Mouse (Mus musculus) G1E (cell line): ENCODE measurements around the gene Lmod3. TPM values are rescaled to one million over a fixed set of nuclear protein-coding genes. Genes with fewer than 3 reads are reported as not detected.

ENCODE experiments used
- ATAC-seq: 2 replicates; pipeline ENCODE4 v1.8.0; 2016; ENCODE audit warnings: mild to moderate bottlenecking; ENCODE audit not compliant: insufficient number of reproducible peaks, poor library complexity, low FRiP score, severe bottlenecking; ENCODE audit errors: extremely low read depth
- DNase-seq: peaks from one replicate; pipeline ENCODE4 v3.0.0; 2012; ENCODE audit warnings: low spot score
- H3K27me3 ChIP-seq: 2 replicates; pipeline ENCODE4 v1.6.1; 2012; ENCODE audit warnings: mild to moderate bottlenecking, low read length, inconsistent platforms; ENCODE audit not compliant: insufficient read depth
- H3K36me3 ChIP-seq: replicated peaks from 2 replicates; pipeline ENCODE3; 2012; ENCODE audit warnings: mild to moderate bottlenecking, inconsistent platforms
- H3K4me1 ChIP-seq: 2 replicates; pipeline ENCODE4 v1.6.1; 2012; ENCODE audit warnings: low read depth, low read length, inconsistent platforms, mixed read lengths; ENCODE audit not compliant: insufficient read depth
- H3K4me3 ChIP-seq: 2 replicates; pipeline ENCODE4 v1.5.1; 2012; ENCODE audit warnings: low read depth, mild to moderate bottlenecking, inconsistent platforms, low read length, moderate library complexity, mixed read lengths
- H3K9me3 ChIP-seq: replicated peaks from 2 replicates; pipeline ENCODE4 v1.6.1; 2012; ENCODE audit warnings: inconsistent platforms
- CTCF ChIP-seq: IDR thresholded peaks from 2 replicates; pipeline ENCODE4 v1.5.1; 2012; ENCODE audit warnings: low read depth, low read length, inconsistent platforms, mixed read lengths
- GATA1 ChIP-seq: IDR thresholded peaks from 2 replicates; pipeline ENCODE4 v1.6.1; 2012; ENCODE audit warnings: borderline replicate concordance, low read length, inconsistent platforms, mixed read lengths
- GATA2 ChIP-seq: IDR thresholded peaks from 2 replicates; pipeline ENCODE4 v1.6.1; 2012; ENCODE audit warnings: low read depth, low read length, inconsistent platforms, borderline replicate concordance
- POLR2AphosphoS5 ChIP-seq: IDR thresholded peaks from 2 replicates; pipeline ENCODE4 v1.6.1; 2012; ENCODE audit warnings: low read depth, low read length, inconsistent platforms; ENCODE audit not compliant: insufficient replicate concordance
- TAL1 ChIP-seq: conservative IDR thresholded peaks from 2 replicates; pipeline ENCODE4 v1.6.1; 2012; ENCODE audit warnings: low read depth, low read length, inconsistent platforms, mixed read lengths
- polyA plus RNA-seq: library from polyadenylated mRNA; stranded (reverse); fragments of >175 nt; gene quantifications from 2 replicates; pipeline ENCODE4 v1.2.3, GENCODE M21; 2012
- total RNA-seq, 2 experiments: library from RNA; stranded (forward) in 1 of 2; stranded (reverse) in 1 of 2; fragments of 200-1000 nt in 1 of 2; fragments of >200 nt in 1 of 2; fragmentation: Nextera tagmentation in 1 of 2; gene quantifications; 2 replicates each; pipeline ENCODE4 v1.2.3; 2014 to 2017

The Lmod3 gene
- total and polyA plus RNA-seq, 3 experiments, result 0.22 TPM; not detected in 2

DNA sequence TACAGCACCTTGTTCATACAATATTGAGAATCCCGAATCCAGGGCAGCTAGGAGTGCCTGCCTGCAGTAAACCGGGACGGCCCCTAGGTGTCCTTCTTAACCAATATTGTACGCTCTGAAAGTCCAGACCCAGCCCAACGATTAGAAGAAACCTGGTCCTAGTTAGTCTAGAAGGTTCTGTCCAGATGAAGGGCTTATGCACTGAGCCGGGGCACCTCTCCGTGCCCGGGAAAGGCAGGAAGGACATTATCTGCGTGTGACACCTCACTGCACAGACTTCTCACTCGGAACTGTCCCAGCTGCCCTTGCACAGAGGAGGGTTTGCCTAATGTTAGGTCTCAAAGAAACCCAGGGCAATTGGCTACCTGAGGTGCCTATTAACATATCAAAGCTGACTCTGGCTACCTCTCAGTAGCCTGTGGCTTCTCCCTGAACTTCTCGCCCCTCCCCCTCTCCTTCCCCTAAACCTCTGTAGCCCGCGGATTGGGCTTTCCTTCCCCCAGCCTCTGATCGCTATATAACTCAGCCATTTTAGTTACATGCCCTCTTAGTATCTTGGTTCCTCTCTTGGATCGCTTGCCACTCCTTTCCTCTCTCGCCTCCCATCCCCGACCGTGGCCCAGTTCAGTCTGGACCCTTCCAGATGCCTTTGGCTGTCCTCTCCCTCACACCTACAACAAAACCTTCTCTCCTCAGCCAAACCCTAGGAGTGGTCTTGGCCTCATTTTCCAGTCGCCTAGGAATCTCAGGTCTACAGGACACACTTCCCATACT is 25.6 kb upstream of the Lmod3 start:
- TF ChIP-seq GATA1, result no peak
- no peak for TF ChIP-seq POLR2AphosphoS5
- TF ChIP-seq GATA2, result no peak
- no peak for TF ChIP-seq TAL1
- H3K4me1 ChIP-seq, result no peaks in the 10 kb centered on the region
- DNase-seq (no peak), ATAC-seq (no peak)
- H3K36me3 ChIP-seq, result no peaks in the 10 kb centered on the region
- H3K4me3 ChIP-seq, result no peak overlapping the region
- no peaks in the 10 kb centered on the region for H3K27me3 ChIP-seq
- H3K9me3 ChIP-seq, result no peaks in the 10 kb centered on the region

- no peak for DNase-seq
- H3K4me3 ChIP-seq, result no peak overlapping the region
- no peaks in the 10 kb centered on the region for H3K36me3 ChIP-seq
- ATAC-seq, result no peak
- H3K9me3 ChIP-seq, result no peaks in the 10 kb centered on the region
- no peaks in the 10 kb centered on the region for H3K4me1 ChIP-seq
- no peak for TF ChIP-seq POLR2AphosphoS5
- no peak for TF ChIP-seq GATA2
- TF ChIP-seq CTCF, result no peak
- no peak for TF ChIP-seq GATA1
- no peak for TF ChIP-seq TAL1
- no peaks in the 10 kb centered on the region for H3K27me3 ChIP-seq
These were observed 24.4 kb upstream of the Lmod3 start for GRCm38 (mm10) chr6:97276890-97277497.

- no peaks in the 10 kb centered on the region for H3K4me1 ChIP-seq
- DNase-seq (no peak), ATAC-seq (no peak)
- no peaks in the 10 kb centered on the region for H3K27me3 ChIP-seq
- H3K9me3 ChIP-seq, result no peaks in the 10 kb centered on the region
- H3K36me3 ChIP-seq, result no peaks in the 10 kb centered on the region
- H3K4me3 ChIP-seq, result no peak overlapping the region
- TF ChIP-seq CTCF (no peak), GATA1 (no peak), TAL1 (no peak), GATA2 (no peak), POLR2AphosphoS5 (no peak)
These were observed 23.8 kb upstream of the Lmod3 start for GRCm38 (mm10) chr6:97276366-97276765.

- H3K27me3 ChIP-seq, result no peaks in the 10 kb centered on the region
- no peaks in the 10 kb centered on the region for H3K9me3 ChIP-seq
- no peak overlapping the region for H3K4me3 ChIP-seq
- ATAC-seq, result no peak
- H3K4me1 ChIP-seq, result no peaks in the 10 kb centered on the region
- DNase-seq, result no peak
- TF ChIP-seq POLR2AphosphoS5, result no peak
- no peak for TF ChIP-seq TAL1
- no peak for TF ChIP-seq CTCF
- TF ChIP-seq GATA2, result no peak
- TF ChIP-seq GATA1, result no peak
- H3K36me3 ChIP-seq, result no peaks in the 10 kb centered on the region
These were observed 23.2 kb upstream of the Lmod3 start for GRCm38 (mm10) chr6:97275760-97276159.

DNA sequence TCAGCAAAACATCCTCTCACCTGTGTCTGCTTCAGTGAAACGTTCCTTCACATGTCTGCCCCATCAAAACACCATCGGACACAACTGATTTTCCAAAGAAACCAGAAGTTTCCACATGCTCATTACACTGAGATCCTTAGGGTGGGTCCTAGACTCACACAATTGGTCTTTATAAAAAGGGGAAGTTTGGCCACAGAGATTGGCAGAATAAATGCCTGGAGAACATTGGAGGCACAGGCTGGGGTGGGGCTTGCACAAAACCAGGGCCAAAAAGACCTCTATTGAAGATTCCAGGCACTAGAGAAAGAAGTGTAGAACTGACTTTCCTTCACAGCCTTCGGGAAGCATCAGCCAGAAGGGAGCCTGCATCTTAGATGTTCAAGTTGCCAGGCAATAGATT is 21.2 kb upstream of the Lmod3 start:
- no peak overlapping the region for H3K4me3 ChIP-seq
- ATAC-seq (no peak), DNase-seq (no peak)
- no peak for TF ChIP-seq POLR2AphosphoS5
- TF ChIP-seq GATA2, result no peak
- no peak for TF ChIP-seq TAL1
- no peak for TF ChIP-seq CTCF
- no peak for TF ChIP-seq GATA1
- no peaks in the 10 kb centered on the region for H3K9me3 ChIP-seq
- H3K4me1 ChIP-seq, result no peaks in the 10 kb centered on the region
- no peaks in the 10 kb centered on the region for H3K36me3 ChIP-seq
- H3K27me3 ChIP-seq, result no peaks in the 10 kb centered on the region

GRCm38 (mm10) chr6:97273058-97273710 is 20.6 kb upstream of the Lmod3 start:
- Histone ChIP-seq H3K9me3 (no peaks in the 10 kb centered on the region), H3K4me3 (no peak overlapping the region), H3K27me3 (no peaks in the 10 kb centered on the region), H3K36me3 (no peaks in the 10 kb centered on the region), H3K4me1 (no peaks in the 10 kb centered on the region)
- no peak for TF ChIP-seq CTCF
- TF ChIP-seq GATA2, result no peak
- no peak for TF ChIP-seq GATA1
- no peak for TF ChIP-seq TAL1
- no peak for TF ChIP-seq POLR2AphosphoS5
- DNase-seq (no peak), ATAC-seq (no peak)
